Mouse (Mus musculus) ES-E14 (cell line): ENCODE data around the gene Ndufa7. TPM values are rescaled to one million over a fixed set of nuclear protein-coding genes. Genes with fewer than 3 reads are reported as not detected.
A peak's percentile ranks its signal among the peaks of the same experiment; 100 is the strongest.

Experiments used
- DNase-seq: peaks from one replicate; pipeline ENCODE4 v3.0.0-alpha.2; 2013; ENCODE audit warnings: low read depth, low spot score
- H3K27ac ChIP-seq: 2 replicates; pipeline ENCODE4 v1.5.1; 2012; ENCODE audit warnings: low read depth, mild to moderate bottlenecking, low read length, moderate library complexity, mixed read lengths; ENCODE audit not compliant: poor library complexity, insufficient read depth, severe bottlenecking
- H3K36me3 ChIP-seq: 2 replicates; pipeline ENCODE4 v1.6.1; 2012; ENCODE audit warnings: mild to moderate bottlenecking, low read length, moderate library complexity, mixed read lengths; ENCODE audit not compliant: control insufficient read depth, poor library complexity, insufficient read depth, severe bottlenecking
- H3K4me1 ChIP-seq, 2 experiments: fragments of 150-350 bp in 1 of 2; sonication (generic) in 1 of 2; 2 replicates each; pipeline ENCODE4 v1.6.1; 2012; ENCODE audit warnings: low read length in 2 of 2, mild to moderate bottlenecking in 1 of 2, mixed read lengths in 1 of 2; ENCODE audit not compliant: control insufficient read depth in 2 of 2, insufficient read depth in 2 of 2, poor library complexity in 1 of 2
- H3K4me3 ChIP-seq, 2 experiments: fragments of 150-350 bp in 1 of 2; sonication (generic) in 1 of 2; 2 replicates each; pipeline ENCODE4 v1.5.1; 2012; ENCODE audit warnings: low read length in 2 of 2, low read depth in 1 of 2, mild to moderate bottlenecking in 1 of 2, mixed read lengths in 1 of 2; ENCODE audit not compliant: insufficient read depth in 1 of 2, poor library complexity in 1 of 2, severe bottlenecking in 1 of 2
- H3K9ac ChIP-seq: 2 replicates; pipeline ENCODE4 v1.6.1; 2012; ENCODE audit warnings: low read depth, mild to moderate bottlenecking, low read length, mixed read lengths; ENCODE audit not compliant: poor library complexity, insufficient read depth, severe bottlenecking
- H3K9me3 ChIP-seq: fragments of 150-350 bp; sonication (generic); 2 replicates; pipeline ENCODE4 v1.6.1; 2012; ENCODE audit warnings: low read depth, mild to moderate bottlenecking, low read length; ENCODE audit not compliant: control insufficient read depth, insufficient read depth
- CHD2 ChIP-seq: IDR thresholded peaks from 2 replicates; pipeline ENCODE4 v1.6.1; 2014; ENCODE audit warnings: mild to moderate bottlenecking, low read depth, low read length, inconsistent platforms
- HCFC1 ChIP-seq: IDR thresholded peaks from 2 replicates; pipeline ENCODE4 v1.6.1; 2012; ENCODE audit warnings: low read length, inconsistent platforms, borderline replicate concordance; ENCODE audit not compliant: insufficient read depth
- MAFK ChIP-seq: IDR thresholded peaks from 2 replicates; pipeline ENCODE4 v1.6.1; 2014; ENCODE audit warnings: mild to moderate bottlenecking, low read depth, low read length, inconsistent platforms; ENCODE audit not compliant: insufficient read depth
- ZC3H11A ChIP-seq: IDR thresholded peaks from 2 replicates; pipeline ENCODE4 v1.6.1; 2012; ENCODE audit warnings: low read depth, mild to moderate bottlenecking, inconsistent platforms, low read length, borderline replicate concordance
- ZNF384 ChIP-seq: IDR thresholded peaks from 2 replicates; pipeline ENCODE4 v1.6.1; 2012; ENCODE audit warnings: low read depth, low read length, inconsistent platforms
- in situ Hi-C, 2 experiments: fragments of 600-800 bp; cut with MboI; formaldehyde crosslinking; loops; one replicate each; pipeline ENCODE4 v1.15.1; 2025; ENCODE audit warnings: low sequenced_read_pairs in 2 of 2, inconsistent platforms in 1 of 2; ENCODE audit not compliant: unreplicated experiment in 2 of 2
- total RNA-seq: library from RNA; depleted of rRNA; stranded (reverse); fragments of 300-350 nt; gene quantifications from 2 replicates; pipeline ENCODE4 v1.2.3, GENCODE M21; 2012

The Ndufa7 gene
- total RNA-seq, 1 experiment: 639 TPM

DNA sequence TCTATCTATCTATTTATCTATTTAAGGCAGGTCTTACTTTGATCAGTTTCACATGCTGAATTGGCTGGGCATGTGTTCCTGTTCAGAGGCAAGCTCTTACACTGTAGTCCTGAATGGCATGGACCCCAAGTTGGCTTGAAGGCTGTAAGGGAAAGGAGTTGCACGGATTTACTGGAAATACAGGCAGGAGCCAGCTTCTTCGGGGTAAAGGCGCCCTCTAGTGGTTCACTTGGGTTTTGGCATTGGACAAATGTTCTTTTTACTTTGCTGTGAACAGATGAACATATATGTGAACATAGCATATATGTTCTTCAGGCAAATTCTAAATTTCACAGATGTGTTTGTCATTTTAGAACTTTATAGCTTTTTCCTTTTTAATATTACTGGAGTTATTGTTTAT is 2.5 kb downstream of the Ndufa7 start:
- peaks cover 51% of the 10 kb centered on the region for H3K36me3 ChIP-seq
- H3K9me3 ChIP-seq: no peaks in the 10 kb centered on the region
- no peak overlapping the region for H3K27ac ChIP-seq
- in situ Hi-C loops: no loop called here
- TF ChIP-seq HCFC1: no peak
- no peak for TF ChIP-seq CHD2
- no peak for TF ChIP-seq MAFK
- TF ChIP-seq ZC3H11A: no peak
- TF ChIP-seq ZNF384: no peak
- peaks cover 8 to 10% of the 10 kb centered on the region in 2 experiments for H3K4me1 ChIP-seq
- no peak for DNase-seq
- H3K9ac ChIP-seq: no peak overlapping the region
- H3K4me3 ChIP-seq: no peak overlapping the region

- Histone ChIP-seq H3K9ac (no peak overlapping the region), H3K4me3 (no peak overlapping the region), H3K36me3 (peaks cover 41% of the 10 kb centered on the region), H3K9me3 (no peaks in the 10 kb centered on the region), H3K4me1 (peaks cover 4 to 10% of the 10 kb centered on the region in 2 experiments; a peak in 3 of 4 replicates), H3K27ac (no peak overlapping the region)
- DNase-seq: no peak
- in situ Hi-C loops: no loop called here
- TF ChIP-seq ZC3H11A (no peak), MAFK (no peak), HCFC1 (no peak), ZNF384 (no peak), CHD2 (no peak)
These were observed 4.5 kb downstream of the Ndufa7 start for GRCm38 (mm10) chr17:33828892-33829291.

- no peak overlapping the region for H3K4me3 ChIP-seq
- H3K27ac ChIP-seq: no peak overlapping the region
- DNase-seq: no peak
- H3K9me3 ChIP-seq: no peaks in the 10 kb centered on the region
- TF ChIP-seq CHD2: no peak
- peaks cover 41% of the 10 kb centered on the region for H3K36me3 ChIP-seq
- no peak overlapping the region for H3K9ac ChIP-seq
- peaks cover 4 to 10% of the 10 kb centered on the region in 2 experiments; a peak in 3 of 4 replicates for H3K4me1 ChIP-seq
- in situ Hi-C loops: no loop called here
These were observed 5.2 kb downstream of the Ndufa7 start for GRCm38 (mm10) chr17:33829561-33829960.

GRCm38 (mm10) chr17:33842966-33843795 is 18.8 kb downstream of the Ndufa7 start, which contains the start of gene Cd320:
Cd320 (plus strand) TSS chr17:33843091.
- no peak within 1 kb of the TSS for H3K27ac ChIP-seq
- H3K4me3 ChIP-seq: peak within 1 kb of the TSS; percentile 77 to 80
- H3K9me3 ChIP-seq: no peaks in the 10 kb centered on the region
- peaks cover 0 to 11% of the 10 kb centered on the region in 2 experiments; a peak in 1 of 4 replicates for H3K4me1 ChIP-seq
- peak within 1 kb of the TSS; percentile 86 for H3K9ac ChIP-seq
- no peak for TF ChIP-seq HCFC1
- no peak for TF ChIP-seq CHD2
- DNase-seq: peak; percentile 88
- in situ Hi-C loops: no loop called here
- peaks cover 13% of the 10 kb centered on the region for H3K36me3 ChIP-seq

DNA sequence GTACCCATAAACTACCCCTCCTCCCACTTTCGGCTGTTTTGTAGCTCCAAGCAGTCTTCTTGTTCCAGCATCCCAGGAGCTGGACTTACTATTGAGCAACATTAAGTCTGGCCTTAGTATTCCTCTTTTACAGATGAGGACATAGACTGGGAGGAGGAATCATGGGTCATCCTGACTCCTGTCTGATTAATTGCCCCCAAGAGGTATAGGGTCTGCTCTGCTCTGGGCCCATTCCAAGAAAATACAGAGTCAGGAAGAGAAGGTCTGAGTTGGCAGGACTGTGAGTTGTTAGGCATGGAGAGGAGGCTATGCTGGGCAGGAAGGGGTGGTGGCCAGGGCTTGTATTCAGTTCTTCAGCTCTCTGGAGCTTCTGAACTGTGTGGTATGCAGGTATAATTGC is 19.8 kb downstream of the Ndufa7 start:
- H3K4me3 ChIP-seq: no peak overlapping the region
- in situ Hi-C loops: no loop called here

More for the DNA sequence above, 19.8 kb downstream of the Ndufa7 start:
- Histone ChIP-seq H3K9ac (no peak overlapping the region), H3K36me3 (peaks cover 10% of the 10 kb centered on the region; the same call in 1 of the 2 replicates), H3K27ac (no peak overlapping the region), H3K9me3 (no peaks in the 10 kb centered on the region), H3K4me1 (peaks cover 0 to 9% of the 10 kb centered on the region in 2 experiments; a peak in 1 of 4 replicates)
- no peak for DNase-seq
- TF ChIP-seq CHD2 (no peak), MAFK (no peak), ZNF384 (no peak), HCFC1 (no peak), ZC3H11A (no peak)
